Mouse (Mus musculus): ENCODE results near the gene Iglon5. TPM values are rescaled to one million over a fixed set of nuclear protein-coding genes. Genes with fewer than 3 reads are reported as not detected.
A peak's percentile ranks its signal among the peaks of the same experiment; 100 is the strongest.

Gene Iglon5
- 1 to 10 TPM in 10 of 26 experiments, under 1 TPM in 5, not detected in 11; 0.25 to 8.3 (median 2.2) TPM for total RNA-seq (2018; cell fraction: chromatin; rRNA removed)
- 1 to 10 TPM in 1 of 26 experiments, under 1 TPM in 10, not detected in 15; 0.05 to 1.7 (median 0.23) TPM for total RNA-seq (2018; cell fraction: cytosol; rRNA removed)
- total RNA-seq (2018; cell fraction: nucleus; rRNA removed) = 1 to 10 TPM in 11 of 26 experiments, under 1 TPM in 8, not detected in 7; 0.18 to 8.7 (median 1.1) TPM
- polyA plus RNA-seq (2018) = not detected in 3 replicates

GRCm38 (mm10) chr7:43489631-43490125 is at the start of gene Iglon5:
Gene Iglon5 (minus strand): TSS chr7:43490075.
- no peaks in the 10 kb centered on the region for H3K79me2 ChIP-seq (ENCODE audit: inconsistent target)
- WGBS (ENCODE audit: missing documents) = 9% methylated on average over 19 of the region's 41 CpGs

DNA sequence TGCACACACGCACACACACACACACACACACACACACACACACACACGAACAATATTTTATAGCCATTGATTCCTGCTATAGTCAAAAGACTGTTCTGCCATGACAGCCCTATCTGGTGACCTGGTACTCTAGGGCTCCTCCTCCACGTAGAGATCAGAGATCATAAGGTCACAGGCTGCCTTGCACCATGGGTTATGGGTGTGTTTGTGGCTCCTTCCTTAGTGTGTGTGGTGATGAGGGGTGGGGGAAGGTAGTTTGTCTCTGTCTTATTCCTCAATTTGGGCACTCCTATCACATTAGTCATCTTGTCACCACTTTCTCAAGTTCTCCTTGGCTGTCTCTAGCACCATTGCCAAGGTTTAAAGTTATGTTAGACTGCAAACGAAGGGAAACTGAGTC is 48.6 kb upstream of the Iglon5 start:
- H3K79me2 ChIP-seq (ENCODE audit: inconsistent target) = no peaks in the 10 kb centered on the region
- WGBS (ENCODE audit: missing documents) = 57% methylated on average over 4 of the region's 4 CpGs

More at GRCm38 (mm10) chr7:43489631-43490125, at the start of gene Iglon5:
- no peak within 1 kb of the TSS for H3K4me3 ChIP-seq (ENCODE audit: inconsistent target)
- no peaks in the 10 kb centered on the region for H3K36me3 ChIP-seq (ENCODE audit: inconsistent target)
- H3K27ac ChIP-seq = no peak within 1 kb of the TSS

GRCm38 (mm10) chr7:43532936-43533505 is 43.1 kb upstream of the Iglon5 start:
- Histone ChIP-seq H3K4me3 (ENCODE audit: inconsistent target) (peak overlapping the region; percentile 63), H3K36me3 (ENCODE audit: inconsistent target) (no peaks in the 10 kb centered on the region), H3K79me2 (ENCODE audit: inconsistent target) (peaks cover 18% of the 10 kb centered on the region), H3K27ac (peak overlapping the region; percentile 96)
- WGBS (ENCODE audit: missing documents) = 3% methylated on average over 9 of the region's 9 CpGs

More for the DNA sequence above, 48.6 kb upstream of the Iglon5 start:
- no peak overlapping the region for H3K27ac ChIP-seq
- no peaks in the 10 kb centered on the region for H3K36me3 ChIP-seq (ENCODE audit: inconsistent target)
- no peak overlapping the region for H3K4me3 ChIP-seq (ENCODE audit: inconsistent target)

DNA sequence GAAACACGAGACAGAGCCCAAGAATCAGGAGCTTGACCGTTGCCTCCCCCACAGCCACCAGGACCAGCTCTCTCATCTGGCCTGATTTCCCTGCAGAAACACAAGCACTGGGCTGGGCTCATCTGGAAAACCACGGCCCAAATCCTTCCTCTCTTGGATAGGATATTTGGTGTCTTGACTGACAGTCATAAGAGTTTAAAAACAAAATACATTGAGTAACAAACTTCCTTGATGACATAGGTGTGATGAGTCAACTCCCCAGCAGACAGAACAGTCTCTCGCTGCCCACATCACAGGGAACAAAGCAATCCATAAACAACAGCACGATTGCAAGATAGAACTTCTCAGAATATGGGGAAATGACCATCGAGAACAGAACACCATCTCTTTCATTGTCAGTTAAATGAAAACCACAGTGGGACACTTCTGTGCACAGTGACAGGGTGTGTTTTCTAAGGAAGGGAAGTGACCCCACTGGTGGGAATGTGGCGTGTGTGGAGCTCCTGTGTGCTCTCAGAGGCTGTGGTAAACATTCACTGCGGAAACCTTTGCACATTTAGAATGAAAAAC is 40.4 kb upstream of the Iglon5 start:
- Histone ChIP-seq H3K4me3 (ENCODE audit: inconsistent target) (peak overlapping the region; percentile 63; the same call in 1 of the 2 replicates), H3K27ac (peak overlapping the region; percentile 96), H3K79me2 (ENCODE audit: inconsistent target) (peaks cover 18% of the 10 kb centered on the region), H3K36me3 (ENCODE audit: inconsistent target) (no peaks in the 10 kb centered on the region)
- WGBS (ENCODE audit: missing documents) = 16% methylated on average over 8 of the region's 8 CpGs

- no peaks in the 10 kb centered on the region for H3K79me2 ChIP-seq (ENCODE audit: inconsistent target)
- no peak overlapping the region for H3K4me3 ChIP-seq (ENCODE audit: inconsistent target)
- H3K27ac ChIP-seq = no peak overlapping the region
- no peaks in the 10 kb centered on the region for H3K36me3 ChIP-seq (ENCODE audit: inconsistent target)
- WGBS (ENCODE audit: missing documents) = 35% methylated on average over 3 of the region's 3 CpGs
Measured at GRCm38 (mm10) chr7:43525313-43525712, 35.4 kb upstream of the Iglon5 start.

GRCm38 (mm10) chr7:43522776-43523175 is 32.9 kb upstream of the Iglon5 start:
- Histone ChIP-seq H3K4me3 (ENCODE audit: inconsistent target) (no peak overlapping the region), H3K79me2 (ENCODE audit: inconsistent target) (no peaks in the 10 kb centered on the region), H3K27ac (no peak overlapping the region), H3K36me3 (ENCODE audit: inconsistent target) (no peaks in the 10 kb centered on the region)
- WGBS (ENCODE audit: missing documents) = 84% methylated on average over 2 of the region's 2 CpGs

- Histone ChIP-seq H3K4me3 (ENCODE audit: inconsistent target) (no peak overlapping the region), H3K27ac (no peak overlapping the region), H3K79me2 (ENCODE audit: inconsistent target) (no peaks in the 10 kb centered on the region), H3K36me3 (ENCODE audit: inconsistent target) (no peaks in the 10 kb centered on the region)
- 89% methylated on average over 15 of the region's 15 CpGs for WGBS (ENCODE audit: missing documents)
Measured at GRCm38 (mm10) chr7:43518341-43518740, 28.5 kb upstream of the Iglon5 start.

DNA sequence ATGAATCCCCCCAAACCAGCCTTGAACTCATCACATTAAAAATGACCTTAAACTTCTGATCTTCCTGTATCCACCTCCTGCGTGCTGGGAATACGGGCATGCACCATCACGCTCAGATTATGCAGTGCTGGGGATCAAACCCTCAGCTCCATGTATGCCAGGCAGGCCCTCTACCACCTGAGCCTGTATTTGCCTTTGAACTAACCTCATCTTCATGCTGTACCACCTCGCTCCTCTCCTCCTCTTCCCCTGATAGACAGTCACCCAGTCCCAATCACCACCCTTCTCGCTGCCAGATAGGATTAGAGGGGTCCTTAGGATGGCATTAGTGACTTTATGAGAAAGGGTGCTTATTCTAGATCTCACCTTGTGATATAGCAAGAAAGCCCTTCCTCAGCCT is 25.2 kb upstream of the Iglon5 start:
- Histone ChIP-seq H3K27ac (no peak overlapping the region), H3K79me2 (ENCODE audit: inconsistent target) (no peaks in the 10 kb centered on the region), H3K36me3 (ENCODE audit: inconsistent target) (no peaks in the 10 kb centered on the region), H3K4me3 (ENCODE audit: inconsistent target) (no peak overlapping the region)
- 90% methylated on average over 5 of the region's 5 CpGs for WGBS (ENCODE audit: missing documents)

DNA sequence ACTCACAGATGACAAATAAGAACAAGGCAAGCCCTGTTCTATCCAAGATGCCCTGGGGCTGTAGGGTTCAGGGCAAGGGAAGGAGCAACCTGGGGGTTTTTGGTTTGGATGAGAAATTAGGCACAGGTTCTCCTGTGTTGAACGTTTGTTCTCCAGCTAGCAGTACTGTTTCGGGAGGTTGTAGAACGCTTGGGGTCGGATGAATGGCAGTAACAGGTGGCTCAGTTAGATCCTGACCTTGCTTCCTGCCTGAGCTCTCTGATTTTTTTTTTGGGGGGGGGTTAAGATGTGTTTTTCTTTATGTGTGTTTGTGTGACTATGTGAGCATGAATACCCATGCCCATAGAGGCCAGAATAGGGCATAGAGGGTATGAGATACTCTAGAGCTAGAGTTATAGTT is 22.6 kb upstream of the Iglon5 start:
- WGBS (ENCODE audit: missing documents) = 93% methylated on average over 4 of the region's 4 CpGs
- no peaks in the 10 kb centered on the region for H3K36me3 ChIP-seq (ENCODE audit: inconsistent target)
- H3K4me3 ChIP-seq (ENCODE audit: inconsistent target) = no peak overlapping the region
- H3K27ac ChIP-seq = no peak overlapping the region
- H3K79me2 ChIP-seq (ENCODE audit: inconsistent target) = no peaks in the 10 kb centered on the region

DNA sequence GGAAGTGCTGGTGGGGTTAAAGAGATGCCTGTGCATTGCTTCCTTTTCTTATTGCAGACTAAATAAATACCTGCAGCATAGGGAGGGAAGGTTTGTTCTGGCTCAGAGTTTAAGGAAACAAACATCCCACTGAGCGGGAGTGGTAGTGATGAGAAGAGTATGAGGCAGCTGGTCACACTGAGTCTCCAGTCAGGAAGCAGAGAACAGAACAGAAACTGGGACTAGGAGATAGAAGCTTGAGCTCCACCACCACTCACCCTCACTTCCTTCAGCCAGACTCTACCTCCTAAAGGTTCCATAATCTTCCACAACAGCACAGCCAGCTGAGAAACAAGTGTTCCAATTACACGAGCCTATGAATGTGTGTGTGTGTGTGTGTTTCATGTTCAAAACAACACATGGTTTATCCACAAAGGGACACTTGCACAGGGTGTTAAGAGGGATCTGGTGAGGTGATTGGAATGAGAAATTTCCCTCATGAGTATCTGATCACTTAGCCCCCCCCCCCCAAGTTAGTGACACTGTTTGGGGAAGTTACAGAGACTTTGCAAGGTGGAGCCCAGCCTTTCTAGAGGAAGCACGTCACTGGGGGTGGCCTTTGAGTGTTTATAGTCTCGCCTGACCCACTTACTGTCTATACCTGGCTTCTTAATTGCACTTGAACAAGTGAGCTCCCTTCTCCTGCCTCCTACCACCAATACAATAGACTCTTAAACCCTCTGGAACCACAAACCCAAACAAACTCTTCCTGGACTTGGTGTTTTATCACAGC is 22.0 kb upstream of the Iglon5 start:
- Histone ChIP-seq H3K36me3 (ENCODE audit: inconsistent target) (no peaks in the 10 kb centered on the region), H3K79me2 (ENCODE audit: inconsistent target) (no peaks in the 10 kb centered on the region), H3K27ac (no peak overlapping the region), H3K4me3 (ENCODE audit: inconsistent target) (no peak overlapping the region)
- 22% methylated on average over 4 of the region's 4 CpGs for WGBS (ENCODE audit: missing documents)

DNA sequence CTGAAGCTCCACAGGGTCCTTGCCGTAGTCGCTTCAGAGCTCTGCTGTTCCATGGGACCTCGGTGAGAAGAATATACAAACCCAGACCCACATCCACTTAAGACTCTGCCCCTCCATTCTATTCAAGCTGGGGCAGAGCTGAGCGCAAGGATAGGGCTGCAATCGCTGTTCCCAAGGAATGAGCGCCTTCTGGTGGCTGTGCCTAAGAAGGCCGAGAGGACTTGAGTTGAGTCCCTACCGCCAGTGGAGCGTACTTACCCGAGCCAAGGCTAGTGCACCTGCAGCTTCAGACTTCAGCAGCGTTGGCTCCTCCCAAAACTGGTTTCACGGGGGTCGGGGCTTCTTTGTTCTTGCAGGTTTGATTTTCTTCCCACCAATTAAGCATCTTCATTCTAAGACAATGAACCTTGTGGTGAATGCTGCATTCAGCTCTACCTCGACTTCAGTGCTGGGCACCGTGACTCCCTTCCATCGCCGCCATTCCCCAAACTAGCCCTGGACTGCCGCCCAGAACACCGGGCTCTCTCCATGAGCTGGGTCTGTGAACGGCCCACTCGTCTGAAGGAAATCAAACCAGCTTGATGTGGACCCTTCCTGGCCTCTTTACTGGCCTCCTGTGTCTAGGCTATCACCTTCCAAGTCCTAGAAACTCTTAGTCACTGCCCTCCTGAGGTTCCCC is 5.6 kb upstream of the Iglon5 start:
- Histone ChIP-seq H3K79me2 (ENCODE audit: inconsistent target) (no peaks in the 10 kb centered on the region), H3K36me3 (ENCODE audit: inconsistent target) (no peaks in the 10 kb centered on the region), H3K27ac (no peak overlapping the region), H3K4me3 (ENCODE audit: inconsistent target) (no peak overlapping the region)
- 20% methylated on average over 21 of the region's 21 CpGs for WGBS (ENCODE audit: missing documents)

GRCm38 (mm10) chr7:43490861-43491260 is 986 bp upstream of the Iglon5 start:
- H3K36me3 ChIP-seq (ENCODE audit: inconsistent target) = no peaks in the 10 kb centered on the region
- H3K27ac ChIP-seq = no peak overlapping the region
- WGBS (ENCODE audit: missing documents) = 61% methylated on average over 9 of the region's 9 CpGs
- no peak overlapping the region for H3K4me3 ChIP-seq (ENCODE audit: inconsistent target)
- H3K79me2 ChIP-seq (ENCODE audit: inconsistent target) = no peaks in the 10 kb centered on the region

DNA sequence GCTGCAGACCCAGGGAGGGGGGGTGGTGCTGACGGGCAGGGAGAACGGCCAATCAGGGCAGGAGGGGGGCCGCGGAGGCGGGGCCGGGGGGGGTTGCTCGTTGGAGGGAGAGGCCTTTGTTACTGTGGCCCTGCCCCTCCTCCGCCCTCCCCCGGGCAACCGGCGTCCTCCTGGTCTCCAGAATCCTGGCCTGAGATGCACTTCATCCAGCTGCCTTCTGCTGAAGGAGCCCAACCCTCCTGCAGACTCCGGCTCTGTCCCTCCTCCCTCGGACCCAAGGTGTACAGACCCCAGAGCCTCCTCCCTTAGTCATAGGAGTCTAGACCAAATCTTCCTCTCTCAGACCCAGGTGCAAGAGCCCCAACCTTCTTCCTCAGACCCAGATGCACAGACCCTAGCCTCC is 308 bp upstream of the Iglon5 start:
- 9% methylated on average over 8 of the region's 13 CpGs for WGBS (ENCODE audit: missing documents)
- no peak overlapping the region for H3K4me3 ChIP-seq (ENCODE audit: inconsistent target)
- H3K36me3 ChIP-seq (ENCODE audit: inconsistent target) = no peaks in the 10 kb centered on the region
- H3K27ac ChIP-seq = no peak overlapping the region
- H3K79me2 ChIP-seq (ENCODE audit: inconsistent target) = no peaks in the 10 kb centered on the region

- 42% methylated on average over 5 of the region's 5 CpGs for whole genome bisulfite sequencing (ENCODE audit: missing documents)
Measured at GRCm38 (mm10) chr7:43488646-43489045, 1.2 kb downstream of the Iglon5 start.

More at GRCm38 (mm10) chr7:43488646-43489045, 1.2 kb downstream of the Iglon5 start:
- no peaks in the 10 kb centered on the region for H3K79me2 ChIP-seq (ENCODE audit: inconsistent target)
- no peak overlapping the region for H3K27ac ChIP-seq
- H3K36me3 ChIP-seq (ENCODE audit: inconsistent target) = no peaks in the 10 kb centered on the region
- H3K4me3 ChIP-seq (ENCODE audit: inconsistent target) = no peak overlapping the region
